Mouse (Mus musculus): ENCODE data around the gene Zfp217.

- no peak for TF ChIP-seq POLR2A (IDR thresholded peaks at IDR 0.05; ENCODE audit: insufficient read depth, low read depth, low read length)
- TF ChIP-seq CTCF (IDR thresholded peaks at IDR 0.05; ENCODE audit: insufficient read depth, low read depth, low read length), result peak; percentile 58; the same call in 1 of the 2 replicates
Observed at GRCm38 (mm10) chr2:170103852-170104251, 44.1 kb downstream of the Zfp217 start.
